Mouse (Mus musculus): ENCODE data around the gene Dnajc11. TPM values are rescaled to one million over a fixed set of nuclear protein-coding genes. Genes with fewer than 3 reads are reported as not detected.

Gene Dnajc11
- polyA plus RNA-seq, 1 experiment from 2014 or later, result 71.4 TPM

GRCm38 (mm10) chr4:152029087-152029486 lies 95.6 kb downstream of the Dnajc11 start:
- Histone ChIP-seq H3K9ac (no peak overlapping the region), H3K9me3 (no peaks in the 10 kb centered on the region), H3K27ac (no peak overlapping the region), H3K4me1 (peaks cover 49% of the 10 kb centered on the region), H3K36me3 (peaks cover 16% of the 10 kb centered on the region), H3K4me2 (no peak overlapping the region), H3K4me3 (no peak overlapping the region; the same call in 1 of the 2 replicates), H3K27me3 (0 out of 2 replicates have a peak, but pooled peaks cover 9% of the 10 kb centered on the region)
- 49% methylated on average over 5 of the region's 5 CpGs for WGBS
- no peak for ATAC-seq (ENCODE audit: insufficient number of reproducible peaks, insufficient read depth, low FRiP score, low TSS enrichment, low read depth)

- peaks cover 9% of the 10 kb centered on the region for H3K36me3 ChIP-seq
- no peak for ATAC-seq (ENCODE audit: insufficient number of reproducible peaks, insufficient read depth, low FRiP score, low TSS enrichment, low read depth)
- WGBS, result 55% methylated on average over 4 of the region's 4 CpGs
- peaks cover 40% of the 10 kb centered on the region for H3K4me1 ChIP-seq
- H3K9ac ChIP-seq, result peak overlapping the region; percentile 16; the same call in 1 of the 2 replicates
- H3K27me3 ChIP-seq, result 0 out of 2 replicates have a peak, but pooled peaks cover 9% of the 10 kb centered on the region
- peak overlapping the region; percentile 24; the same call in 1 of the 2 replicates for H3K27ac ChIP-seq
- H3K4me2 ChIP-seq, result no peak overlapping the region
- H3K4me3 ChIP-seq, result no peak overlapping the region
- no peaks in the 10 kb centered on the region for H3K9me3 ChIP-seq
Measured at GRCm38 (mm10) chr4:152029997-152030396, 96.5 kb downstream of the Dnajc11 start.

Other genes starting within 250 kb of the Dnajc11 start
- 96.2 and 106 TPM in 2 replicates for gene Camta1, start 71.8 kb upstream of the Dnajc11 start, polyA plus RNA-seq (2015; fragmentation: Nextera tagmentation; extraction: Ambion mirVana)
- gene Thap3, start 55.3 kb downstream of the Dnajc11 start, polyA plus RNA-seq (2015; fragmentation: Nextera tagmentation; extraction: Ambion mirVana), result 56.3 and 61.2 TPM in 2 replicates
- 38.0 and 38.1 TPM in 2 replicates for gene Phf13, start 62.6 kb downstream of the Dnajc11 start, polyA plus RNA-seq (2015; fragmentation: Nextera tagmentation; extraction: Ambion mirVana)
- gene Klhl21, start 75.1 kb downstream of the Dnajc11 start, polyA plus RNA-seq (2015; fragmentation: Nextera tagmentation; extraction: Ambion mirVana), result 10.1 TPM in 2 replicates
- gene Zbtb48, start 94.0 kb downstream of the Dnajc11 start, polyA plus RNA-seq (2015; fragmentation: Nextera tagmentation; extraction: Ambion mirVana), result 17.5 and 22.9 TPM in 2 replicates
- 0.55 and 0.59 TPM in 2 replicates for gene Tas1r1, start 104.9 kb downstream of the Dnajc11 start, polyA plus RNA-seq (2015; fragmentation: Nextera tagmentation; extraction: Ambion mirVana)
- 34.4 and 34.8 TPM in 2 replicates for gene Nol9, start 105.6 kb downstream of the Dnajc11 start, polyA plus RNA-seq (2015; fragmentation: Nextera tagmentation; extraction: Ambion mirVana)
- 19.5 and 22.2 TPM in 2 replicates for gene Plekhg5, start 138.8 kb downstream of the Dnajc11 start, polyA plus RNA-seq (2015; fragmentation: Nextera tagmentation; extraction: Ambion mirVana)
- gene Tnfrsf25, start 182.2 kb downstream of the Dnajc11 start, polyA plus RNA-seq (2015; fragmentation: Nextera tagmentation; extraction: Ambion mirVana), result 1.1 and 1.5 TPM in 2 replicates
- 3.4 and 5.9 TPM in 2 replicates for gene Espn, start 218.7 kb downstream of the Dnajc11 start, polyA plus RNA-seq (2015; fragmentation: Nextera tagmentation; extraction: Ambion mirVana)
- 0.10 TPM in 1 of 2 replicates, not detected in the other for gene Hes2, start 225.2 kb downstream of the Dnajc11 start, polyA plus RNA-seq (2015; fragmentation: Nextera tagmentation; extraction: Ambion mirVana)
- 48.5 and 54.1 TPM in 2 replicates for gene Acot7, start 244.4 kb downstream of the Dnajc11 start, polyA plus RNA-seq (2015; fragmentation: Nextera tagmentation; extraction: Ambion mirVana)

All from embryonic facial prominence, embryonic 13.5 days (tissue).